Mouse (Mus musculus): Measurements from ENCODE around the gene Il12rb2. TPM values are rescaled to one million over a fixed set of nuclear protein-coding genes. Genes with fewer than 3 reads are reported as not detected.

Il12rb2 gene
- total RNA-seq, 1 experiment, result 0.58 TPM

DNA sequence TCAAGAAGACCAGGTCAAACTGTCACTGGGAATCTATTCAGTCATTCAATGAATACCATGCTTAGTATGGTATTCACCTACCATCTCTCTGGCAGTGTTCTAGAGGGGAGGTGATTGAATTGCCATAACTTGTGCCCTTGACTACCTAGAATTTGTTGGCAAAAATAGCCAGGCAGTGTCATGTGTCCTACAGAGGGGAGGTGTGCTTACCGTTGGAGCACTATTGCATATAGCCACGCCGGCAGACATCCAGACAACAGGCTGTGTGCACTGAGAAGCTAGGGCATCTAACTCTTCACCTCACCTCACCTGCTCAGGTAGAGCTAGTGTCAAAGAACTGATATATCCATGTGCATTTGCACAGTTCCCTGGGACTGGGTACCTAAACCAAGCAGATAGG is 74.8 kb downstream of the Il12rb2 start:
- Histone ChIP-seq H3K9ac (ENCODE audit: insufficient read depth, low read depth, low read length, poor library complexity, severe bottlenecking) (no peak overlapping the region), H3K36me3 (ENCODE audit: control insufficient read depth, insufficient read depth, low read length, poor library complexity, severe bottlenecking) (no peaks in the 10 kb centered on the region), H3K9me3 (ENCODE audit: control insufficient read depth, insufficient read depth, low read depth, low read length) (no peaks in the 10 kb centered on the region), H3K4me1 (ENCODE audit: control insufficient read depth in 2 of 2, insufficient read depth in 2 of 2, low read length in 2 of 2, poor library complexity in 1 of 2) (peaks cover 0 to 11% of the 10 kb centered on the region in 2 experiments; a peak in 1 of 4 replicates), H3K27ac (ENCODE audit: insufficient read depth, low read depth, low read length, poor library complexity, severe bottlenecking) (no peak overlapping the region), H3K4me3 (ENCODE audit: insufficient read depth in 1 of 2, low read depth in 1 of 2, low read length in 2 of 2, poor library complexity in 1 of 2, severe bottlenecking in 1 of 2) (no peak overlapping the region)
- TF ChIP-seq ZC3H11A (IDR thresholded peaks at IDR 0.05; ENCODE audit: borderline replicate concordance, low read depth, low read length), result no peak
- TF ChIP-seq ZNF384 (IDR thresholded peaks at IDR 0.05; ENCODE audit: low read depth, low read length), result no peak
- no peak for TF ChIP-seq HCFC1 (IDR thresholded peaks at IDR 0.05; ENCODE audit: borderline replicate concordance, insufficient read depth, low read length)
- no peak for TF ChIP-seq CHD2 (IDR thresholded peaks at IDR 0.05; ENCODE audit: low read depth, low read length)
- TF ChIP-seq MAFK (IDR thresholded peaks at IDR 0.05; ENCODE audit: insufficient read depth, low read depth, low read length), result no peak
- in situ Hi-C loops (cut with MboI; ENCODE audit: low sequenced_read_pairs in 2 of 2, unreplicated experiment in 2 of 2), result no loop called here
- no peak for DNase-seq (ENCODE audit: low read depth, low spot score)

DNA sequence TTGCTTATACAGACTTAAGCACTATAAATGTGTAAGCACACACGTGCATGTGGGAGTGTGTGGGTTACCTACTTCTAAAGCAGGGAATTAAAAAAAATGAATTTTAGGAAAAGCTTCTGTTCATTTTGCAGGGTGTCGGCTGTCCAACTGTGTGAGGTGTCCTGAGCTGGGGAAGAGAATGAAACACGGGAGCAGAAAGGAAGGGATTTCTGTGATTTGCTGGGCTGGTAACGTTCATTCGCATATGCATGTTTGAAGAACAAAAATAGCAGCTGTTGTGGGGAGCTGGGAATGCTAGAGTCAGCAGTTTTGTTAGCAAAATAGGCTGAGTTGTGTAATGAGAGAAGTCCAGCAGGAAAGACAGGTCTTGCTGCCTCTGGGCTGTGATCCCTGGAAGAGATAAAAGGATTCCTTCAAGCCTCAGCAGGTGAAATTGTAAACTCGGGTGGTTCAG is 75.3 kb downstream of the Il12rb2 start:
- H3K4me3 ChIP-seq (ENCODE audit: insufficient read depth in 1 of 2, low read depth in 1 of 2, low read length in 2 of 2, poor library complexity in 1 of 2, severe bottlenecking in 1 of 2), result no peak overlapping the region
- peaks cover 0 to 11% of the 10 kb centered on the region in 2 experiments; a peak in 1 of 4 replicates for H3K4me1 ChIP-seq (ENCODE audit: control insufficient read depth in 2 of 2, insufficient read depth in 2 of 2, low read length in 2 of 2, poor library complexity in 1 of 2)
- no peaks in the 10 kb centered on the region for H3K36me3 ChIP-seq (ENCODE audit: control insufficient read depth, insufficient read depth, low read length, poor library complexity, severe bottlenecking)
- H3K27ac ChIP-seq (ENCODE audit: insufficient read depth, low read depth, low read length, poor library complexity, severe bottlenecking), result no peak overlapping the region
- DNase-seq (ENCODE audit: low read depth, low spot score), result no peak
- H3K9ac ChIP-seq (ENCODE audit: insufficient read depth, low read depth, low read length, poor library complexity, severe bottlenecking), result no peak overlapping the region
- no peaks in the 10 kb centered on the region for H3K9me3 ChIP-seq (ENCODE audit: control insufficient read depth, insufficient read depth, low read depth, low read length)
- TF ChIP-seq MAFK (IDR thresholded peaks at IDR 0.05; ENCODE audit: insufficient read depth, low read depth, low read length) (peak; percentile 97), HCFC1 (IDR thresholded peaks at IDR 0.05; ENCODE audit: borderline replicate concordance, insufficient read depth, low read length) (no peak)
- in situ Hi-C loops (cut with MboI; ENCODE audit: low sequenced_read_pairs in 2 of 2, unreplicated experiment in 2 of 2), result no loop called here

DNA sequence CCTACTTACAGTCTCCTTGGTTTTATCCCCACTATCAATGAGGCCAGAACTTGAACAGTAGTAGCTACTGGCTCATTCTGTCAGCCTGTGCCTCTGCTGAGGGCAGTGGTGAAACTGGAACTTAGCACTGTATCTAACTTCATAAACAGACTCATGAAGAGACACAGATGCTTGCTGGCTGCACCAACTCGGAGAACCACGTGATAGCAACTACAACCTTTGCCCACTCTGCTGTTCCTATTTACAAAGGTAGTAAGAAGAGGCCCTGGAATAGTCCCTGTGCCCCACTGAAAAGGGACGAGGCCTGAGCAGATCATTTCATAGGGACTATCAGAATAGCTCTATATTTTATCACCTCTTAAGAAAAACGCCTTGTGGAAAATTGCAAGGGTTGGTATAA is 75.7 kb downstream of the Il12rb2 start:
- no peak for DNase-seq (ENCODE audit: low read depth, low spot score)
- Histone ChIP-seq H3K27ac (ENCODE audit: insufficient read depth, low read depth, low read length, poor library complexity, severe bottlenecking) (no peak overlapping the region), H3K9ac (ENCODE audit: insufficient read depth, low read depth, low read length, poor library complexity, severe bottlenecking) (no peak overlapping the region), H3K4me3 (ENCODE audit: insufficient read depth in 1 of 2, low read depth in 1 of 2, low read length in 2 of 2, poor library complexity in 1 of 2, severe bottlenecking in 1 of 2) (no peak overlapping the region), H3K4me1 (ENCODE audit: control insufficient read depth in 2 of 2, insufficient read depth in 2 of 2, low read length in 2 of 2, poor library complexity in 1 of 2) (peaks cover 0 to 11% of the 10 kb centered on the region in 2 experiments; a peak in 1 of 4 replicates), H3K9me3 (ENCODE audit: control insufficient read depth, insufficient read depth, low read depth, low read length) (no peaks in the 10 kb centered on the region), H3K36me3 (ENCODE audit: control insufficient read depth, insufficient read depth, low read length, poor library complexity, severe bottlenecking) (no peaks in the 10 kb centered on the region)
- TF ChIP-seq CHD2 (IDR thresholded peaks at IDR 0.05; ENCODE audit: low read depth, low read length) (no peak), HCFC1 (IDR thresholded peaks at IDR 0.05; ENCODE audit: borderline replicate concordance, insufficient read depth, low read length) (no peak), ZNF384 (IDR thresholded peaks at IDR 0.05; ENCODE audit: low read depth, low read length) (no peak), ZC3H11A (IDR thresholded peaks at IDR 0.05; ENCODE audit: borderline replicate concordance, low read depth, low read length) (no peak), MAFK (IDR thresholded peaks at IDR 0.05; ENCODE audit: insufficient read depth, low read depth, low read length) (no peak)
- in situ Hi-C loops (cut with MboI; ENCODE audit: low sequenced_read_pairs in 2 of 2, unreplicated experiment in 2 of 2), result no loop called here

DNA sequence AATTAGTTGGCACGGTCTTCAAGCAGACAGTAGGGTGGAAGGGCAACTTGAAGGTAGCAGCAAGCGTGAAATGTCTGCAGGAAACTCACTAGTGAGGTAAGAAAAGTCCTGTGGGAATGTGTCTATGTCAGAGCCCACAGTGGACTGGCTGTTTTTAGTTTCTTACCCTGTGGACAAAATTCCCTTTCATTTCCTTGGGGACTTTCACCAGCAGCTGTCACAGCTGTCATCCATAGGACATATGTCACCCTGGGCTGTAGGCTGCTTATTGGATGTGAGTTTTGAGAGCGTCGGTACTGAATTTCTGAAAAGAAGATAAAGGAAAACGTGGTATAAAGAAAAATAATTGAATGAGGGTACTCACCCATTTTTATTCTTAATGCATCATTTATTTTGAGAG is 77.2 kb downstream of the Il12rb2 start:
- Histone ChIP-seq H3K36me3 (ENCODE audit: control insufficient read depth, insufficient read depth, low read length, poor library complexity, severe bottlenecking) (no peaks in the 10 kb centered on the region), H3K4me3 (ENCODE audit: insufficient read depth in 1 of 2, low read depth in 1 of 2, low read length in 2 of 2, poor library complexity in 1 of 2, severe bottlenecking in 1 of 2) (no peak overlapping the region), H3K9ac (ENCODE audit: insufficient read depth, low read depth, low read length, poor library complexity, severe bottlenecking) (no peak overlapping the region), H3K9me3 (ENCODE audit: control insufficient read depth, insufficient read depth, low read depth, low read length) (no peaks in the 10 kb centered on the region), H3K4me1 (ENCODE audit: control insufficient read depth in 2 of 2, insufficient read depth in 2 of 2, low read length in 2 of 2, poor library complexity in 1 of 2) (peaks cover 0 to 11% of the 10 kb centered on the region in 2 experiments; a peak in 1 of 4 replicates), H3K27ac (ENCODE audit: insufficient read depth, low read depth, low read length, poor library complexity, severe bottlenecking) (no peak overlapping the region)
- TF ChIP-seq ZC3H11A (IDR thresholded peaks at IDR 0.05; ENCODE audit: borderline replicate concordance, low read depth, low read length) (no peak), CHD2 (IDR thresholded peaks at IDR 0.05; ENCODE audit: low read depth, low read length) (no peak), HCFC1 (IDR thresholded peaks at IDR 0.05; ENCODE audit: borderline replicate concordance, insufficient read depth, low read length) (no peak), ZNF384 (IDR thresholded peaks at IDR 0.05; ENCODE audit: low read depth, low read length) (no peak), MAFK (IDR thresholded peaks at IDR 0.05; ENCODE audit: insufficient read depth, low read depth, low read length) (no peak)
- DNase-seq (ENCODE audit: low read depth, low spot score), result no peak
- in situ Hi-C loops (cut with MboI; ENCODE audit: low sequenced_read_pairs in 2 of 2, unreplicated experiment in 2 of 2), result no loop called here

DNA sequence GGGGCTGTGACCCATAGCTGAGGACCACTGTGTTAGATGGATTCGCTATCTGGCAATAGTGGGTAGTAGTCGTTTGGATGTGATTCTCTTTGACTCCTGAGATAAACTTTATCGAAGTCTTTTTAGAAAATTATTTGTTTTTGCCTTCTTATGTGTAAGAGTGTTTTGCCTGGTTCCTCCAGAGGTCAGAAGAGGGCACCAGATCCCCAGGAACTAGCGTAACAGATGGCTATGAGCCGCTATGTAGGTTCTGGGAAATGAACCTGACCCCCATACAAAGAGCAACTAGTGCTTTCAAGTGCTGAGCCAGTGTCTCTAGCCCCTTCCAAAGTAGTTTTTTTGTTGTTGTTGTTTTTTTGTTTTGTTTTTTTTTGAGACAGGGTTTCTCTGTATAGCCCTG is 79.9 kb downstream of the Il12rb2 start:
- TF ChIP-seq ZNF384 (IDR thresholded peaks at IDR 0.05; ENCODE audit: low read depth, low read length) (no peak), ZC3H11A (IDR thresholded peaks at IDR 0.05; ENCODE audit: borderline replicate concordance, low read depth, low read length) (no peak), MAFK (IDR thresholded peaks at IDR 0.05; ENCODE audit: insufficient read depth, low read depth, low read length) (no peak), CHD2 (IDR thresholded peaks at IDR 0.05; ENCODE audit: low read depth, low read length) (no peak), HCFC1 (IDR thresholded peaks at IDR 0.05; ENCODE audit: borderline replicate concordance, insufficient read depth, low read length) (no peak)
- H3K27ac ChIP-seq (ENCODE audit: insufficient read depth, low read depth, low read length, poor library complexity, severe bottlenecking), result no peak overlapping the region
- no peaks in the 10 kb centered on the region for H3K9me3 ChIP-seq (ENCODE audit: control insufficient read depth, insufficient read depth, low read depth, low read length)
- 0 out of 2 replicates have a peak, but pooled peaks cover 2% of the 10 kb centered on the region for H3K36me3 ChIP-seq (ENCODE audit: control insufficient read depth, insufficient read depth, low read length, poor library complexity, severe bottlenecking)
- H3K9ac ChIP-seq (ENCODE audit: insufficient read depth, low read depth, low read length, poor library complexity, severe bottlenecking), result no peak overlapping the region
- H3K4me1 ChIP-seq (ENCODE audit: control insufficient read depth in 2 of 2, insufficient read depth in 2 of 2, low read length in 2 of 2, poor library complexity in 1 of 2), result peaks cover 0 to 7% of the 10 kb centered on the region in 2 experiments; a peak in 1 of 4 replicates
- in situ Hi-C loops (cut with MboI; ENCODE audit: low sequenced_read_pairs in 2 of 2, unreplicated experiment in 2 of 2), result no loop called here
- no peak for DNase-seq (ENCODE audit: low read depth, low spot score)
- H3K4me3 ChIP-seq (ENCODE audit: insufficient read depth in 1 of 2, low read depth in 1 of 2, low read length in 2 of 2, poor library complexity in 1 of 2, severe bottlenecking in 1 of 2), result no peak overlapping the region
